Comparison of ENCODE assay signal across 23 mouse cellular contexts in the genomic region with DNA sequence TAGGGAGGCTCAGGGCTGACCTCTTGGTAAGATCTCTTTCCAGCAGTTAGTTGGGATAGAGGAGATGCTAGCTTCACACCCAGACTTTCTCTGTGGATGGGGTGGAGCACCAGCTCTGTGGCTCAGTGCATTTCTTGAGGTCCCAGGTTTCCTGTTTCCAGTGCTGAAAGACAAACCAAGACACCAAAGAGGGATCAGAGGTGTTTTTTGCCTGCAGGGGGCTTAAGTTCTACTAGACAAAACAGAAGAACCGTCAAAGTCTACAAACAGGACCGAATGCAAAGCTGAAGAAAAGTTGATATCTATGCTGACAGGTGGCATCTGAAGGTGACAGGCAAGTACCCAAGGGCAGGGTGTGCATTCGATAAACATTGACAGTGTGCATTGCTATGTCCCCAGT. TPM values are rescaled to one million over a fixed set of nuclear protein-coding genes. Genes with fewer than 3 reads are reported as not detected.
DNase-seq lines count a peak whose midpoint lies in the region; ATAC-seq lines count a peak whose summit lies in the region.
"Had no signal": no experiment of that assay in that cellular context is flagged by ENCODE, and none has a peak within 500 bp of the region (broad histone marks: within the 10 kb centered on the region; RNA-seq: fewer than 3 reads in every experiment).

No protein-coding gene starts in this region.

- no peaks in the 10 kb centered on the region for H3K36me3 ChIP-seq in forebrain, embryonic 10.5 days (replicated peaks)
- no peaks in the 10 kb centered on the region for H3K36me3 ChIP-seq in forebrain, embryonic 16.5 days (ENCODE audit: control insufficient read depth, insufficient read depth)
- H3K36me3 ChIP-seq in hindbrain, embryonic 10.5 days: no peaks in the 10 kb centered on the region
- no peaks in the 10 kb centered on the region for H3K36me3 ChIP-seq in hindbrain, embryonic 14.5 days (replicated peaks; ENCODE audit: control insufficient read depth, insufficient read depth)
- no peaks in the 10 kb centered on the region for H3K36me3 ChIP-seq in midbrain, embryonic 11.5 days (ENCODE audit: control insufficient read depth, insufficient read depth, low read length)
- H3K36me3 ChIP-seq in midbrain, embryonic 14.5 days (ENCODE audit: control insufficient read depth, insufficient read depth, low read length): no peaks in the 10 kb centered on the region
- H3K36me3 ChIP-seq: embryonic facial prominence, embryonic 12.5 days; embryonic facial prominence, embryonic 15.5 days; intestine, embryonic 15.5 days had no signal

- ATAC-seq in forebrain, embryonic 16.5 days: no peak
- no peak for ATAC-seq in hindbrain, embryonic 14.5 days (ENCODE audit: low FRiP score)
- no peak for ATAC-seq in midbrain, embryonic 11.5 days (ENCODE audit: low FRiP score)
- no peak for ATAC-seq in midbrain, embryonic 14.5 days (ENCODE audit: low FRiP score, low TSS enrichment)
- ATAC-seq: hindbrain, embryonic 16.5 days; intestine, embryonic 15.5 days had no signal

- H3K4me2 ChIP-seq in forebrain, embryonic 16.5 days (ENCODE audit: low read length): no peak overlapping the region
- no peak overlapping the region for H3K4me2 ChIP-seq in hindbrain, embryonic 14.5 days (replicated peaks)
- no peak overlapping the region for H3K4me2 ChIP-seq in midbrain, embryonic 11.5 days
- H3K4me2 ChIP-seq in midbrain, embryonic 14.5 days (ENCODE audit: low read length): no peak overlapping the region
- H3K4me2 ChIP-seq: embryonic facial prominence, embryonic 12.5 days; embryonic facial prominence, embryonic 15.5 days; heart, embryonic 11.5 days; intestine, embryonic 15.5 days had no signal

- no peak for DNase-seq in forebrain, embryonic 10.5 days (ENCODE audit: extremely low spot score, low spot score)
- no peak for DNase-seq in hindbrain, embryonic 10.5 days (ENCODE audit: low spot score)
- DNase-seq in hindbrain, embryonic 14.5 days (ENCODE audit: low spot score): no peak
- DNase-seq in midbrain, embryonic 11.5 days (ENCODE audit: low spot score, missing footprints): peak; percentile 81
- DNase-seq in midbrain, embryonic 14.5 days: no peak
- peak; percentile 59 for DNase-seq in ZHBTc4 (ENCODE audit: low read depth, low spot score)
- DNase-seq in testis, postnatal 10 days (ENCODE audit: low spot score): no peak
- DNase-seq: adrenal gland, adult 2 months; adrenal gland, postnatal 14 days; cerebellum, adult 11 months; cerebellum, adult 2 months; cerebellum, adult 9-11 months; cerebellum, postnatal 25 days; gastrocnemius, adult 2 months; gastrocnemius, postnatal 14 days; heart, adult 11 months; kidney, adult 11 months had no signal

- no peak overlapping the region for H3K4me3 ChIP-seq in forebrain, embryonic 10.5 days
- H3K4me3 ChIP-seq in forebrain, embryonic 16.5 days (replicated peaks; ENCODE audit: low read length): no peak overlapping the region
- no peak overlapping the region for H3K4me3 ChIP-seq in hindbrain, embryonic 10.5 days
- no peak overlapping the region for H3K4me3 ChIP-seq in hindbrain, embryonic 14.5 days (replicated peaks; ENCODE audit: low read length)
- H3K4me3 ChIP-seq in midbrain, embryonic 11.5 days (ENCODE audit: low read depth, low read length): no peak overlapping the region
- H3K4me3 ChIP-seq in midbrain, embryonic 14.5 days (replicated peaks; ENCODE audit: low read depth, low read length): no peak overlapping the region
- H3K4me3 ChIP-seq: embryonic facial prominence, embryonic 12.5 days; embryonic facial prominence, embryonic 15.5 days; gastrocnemius, adult 2 months; intestine, embryonic 15.5 days had no signal

- H3K27ac ChIP-seq in forebrain, embryonic 10.5 days: peak overlapping the region; percentile 81
- H3K27ac ChIP-seq in forebrain, embryonic 16.5 days (ENCODE audit: low read length): no peak overlapping the region
- peak overlapping the region; percentile 75 for H3K27ac ChIP-seq in hindbrain, embryonic 10.5 days
- H3K27ac ChIP-seq in hindbrain, embryonic 14.5 days: no peak overlapping the region
- H3K27ac ChIP-seq in midbrain, embryonic 11.5 days (ENCODE audit: low read depth, low read length): peak overlapping the region; percentile 35; the same call in 1 of the 2 replicates
- no peak overlapping the region for H3K27ac ChIP-seq in midbrain, embryonic 14.5 days (replicated peaks; ENCODE audit: low read depth, low read length)
- H3K27ac ChIP-seq: embryonic facial prominence, embryonic 12.5 days; embryonic facial prominence, embryonic 15.5 days; gastrocnemius, adult 2 months; intestine, embryonic 15.5 days had no signal

- H3K9me3 ChIP-seq in forebrain, embryonic 10.5 days: no peaks in the 10 kb centered on the region
- H3K9me3 ChIP-seq in forebrain, embryonic 16.5 days (ENCODE audit: control insufficient read depth, low read length): no peaks in the 10 kb centered on the region
- H3K9me3 ChIP-seq in hindbrain, embryonic 10.5 days: no peaks in the 10 kb centered on the region
- H3K9me3 ChIP-seq in hindbrain, embryonic 14.5 days (ENCODE audit: control insufficient read depth, low read length): no peaks in the 10 kb centered on the region
- H3K9me3 ChIP-seq in midbrain, embryonic 11.5 days (ENCODE audit: control insufficient read depth, low read length): no peaks in the 10 kb centered on the region; the same call in 1 of the 2 replicates
- H3K9me3 ChIP-seq in midbrain, embryonic 14.5 days (ENCODE audit: control insufficient read depth, low read length): no peaks in the 10 kb centered on the region
- H3K9me3 ChIP-seq: embryonic facial prominence, embryonic 12.5 days; embryonic facial prominence, embryonic 15.5 days; intestine, embryonic 15.5 days had no signal

- peaks cover 72% of the 10 kb centered on the region for H3K4me1 ChIP-seq in forebrain, embryonic 10.5 days
- H3K4me1 ChIP-seq in forebrain, embryonic 16.5 days (replicated peaks; ENCODE audit: control insufficient read depth, insufficient read depth, low read length): peaks cover 4% of the 10 kb centered on the region; the same call in 1 of the 2 replicates
- H3K4me1 ChIP-seq in hindbrain, embryonic 10.5 days (replicated peaks): peaks cover 26% of the 10 kb centered on the region
- H3K4me1 ChIP-seq in hindbrain, embryonic 14.5 days (replicated peaks; ENCODE audit: control insufficient read depth, insufficient read depth, low read length): no peaks in the 10 kb centered on the region
- peaks cover 7% of the 10 kb centered on the region for H3K4me1 ChIP-seq in midbrain, embryonic 11.5 days (ENCODE audit: control insufficient read depth, insufficient read depth, low read length)
- peaks cover 3% of the 10 kb centered on the region; the same call in 1 of the 2 replicates for H3K4me1 ChIP-seq in midbrain, embryonic 14.5 days (ENCODE audit: control insufficient read depth, insufficient read depth, low read length)
- H3K4me1 ChIP-seq: embryonic facial prominence, embryonic 12.5 days; intestine, embryonic 15.5 days had no signal

- WGBS in forebrain, embryonic 10.5 days: 79% methylated on average over 3 of the region's 3 CpGs
- 69% methylated on average over 3 of the region's 3 CpGs for WGBS in forebrain, embryonic 16.5 days
- WGBS in hindbrain, embryonic 10.5 days: 66% methylated on average over 3 of the region's 3 CpGs
- WGBS in hindbrain, embryonic 14.5 days: 73% methylated on average over 3 of the region's 3 CpGs
- 72% methylated on average over 3 of the region's 3 CpGs for WGBS in midbrain, embryonic 11.5 days
- 68% methylated on average over 3 of the region's 3 CpGs for WGBS in midbrain, embryonic 14.5 days

- H3K27me3 ChIP-seq in forebrain, embryonic 10.5 days (ENCODE audit: poor library complexity, severe bottlenecking): no peaks in the 10 kb centered on the region
- H3K27me3 ChIP-seq in forebrain, embryonic 16.5 days (replicated peaks; ENCODE audit: control insufficient read depth, insufficient read depth, low read length): no peaks in the 10 kb centered on the region
- no peaks in the 10 kb centered on the region; the same call in 1 of the 2 replicates for H3K27me3 ChIP-seq in hindbrain, embryonic 10.5 days (ENCODE audit: insufficient read depth, poor library complexity, severe bottlenecking)
- H3K27me3 ChIP-seq in hindbrain, embryonic 14.5 days (ENCODE audit: control insufficient read depth, insufficient read depth, low read length): no peaks in the 10 kb centered on the region
- H3K27me3 ChIP-seq in midbrain, embryonic 11.5 days (ENCODE audit: control insufficient read depth, insufficient read depth, low read length): no peaks in the 10 kb centered on the region
- no peaks in the 10 kb centered on the region for H3K27me3 ChIP-seq in midbrain, embryonic 14.5 days (ENCODE audit: control insufficient read depth, insufficient read depth, low read length)
- H3K27me3 ChIP-seq: embryonic facial prominence, embryonic 12.5 days; embryonic facial prominence, embryonic 15.5 days; intestine, embryonic 15.5 days had no signal

- no peak overlapping the region for H3K9ac ChIP-seq in forebrain, embryonic 16.5 days (replicated peaks; ENCODE audit: low read depth, low read length)
- no peak overlapping the region for H3K9ac ChIP-seq in hindbrain, embryonic 14.5 days
- H3K9ac ChIP-seq in midbrain, embryonic 11.5 days (ENCODE audit: low read length): no peak overlapping the region
- no peak overlapping the region for H3K9ac ChIP-seq in midbrain, embryonic 14.5 days (replicated peaks; ENCODE audit: low read length)
- H3K9ac ChIP-seq: embryonic facial prominence, embryonic 12.5 days; embryonic facial prominence, embryonic 15.5 days; intestine, embryonic 15.5 days had no signal

RNA-seq across cellular contexts. Expression of a gene that starts 49.7 kb away (rescaled TPM):
- 18.8 and 20.6 TPM in 2 replicates for polyA plus RNA-seq in forebrain, embryonic 10.5 days (2016; fragmentation: Nextera tagmentation; extraction: Ambion mirVana)
- 7.1 and 8.3 TPM in 2 replicates for polyA plus RNA-seq in forebrain, embryonic 16.5 days (2015; fragmentation: Nextera tagmentation; extraction: Ambion mirVana)
- polyA plus RNA-seq in hindbrain, embryonic 10.5 days (2016; fragmentation: Nextera tagmentation; extraction: Ambion mirVana): 12.7 and 14.4 TPM in 2 replicates
- polyA plus RNA-seq in hindbrain, embryonic 14.5 days (2014; fragmentation: Nextera tagmentation; extraction: Ambion mirVana): 22.3 and 30.2 TPM in 2 replicates
- polyA plus RNA-seq in midbrain, embryonic 11.5 days (2014; fragmentation: Nextera tagmentation; extraction: Ambion mirVana): 15.9 and 17.4 TPM in 2 replicates
- polyA plus RNA-seq in midbrain, embryonic 14.5 days (2014; fragmentation: Nextera tagmentation; extraction: Ambion mirVana): 17.1 and 18.7 TPM in 2 replicates

Comparison
In these comparisons a context has a peak if more than half of its experiments do, and no peak if none do; other contexts are left out.
1. DNase-seq: peak in midbrain, embryonic 11.5 days (single experiment) and ZHBTc4 (single experiment); none in forebrain, embryonic 10.5 days (single experiment), hindbrain, embryonic 10.5 days (single experiment), hindbrain, embryonic 14.5 days (single experiment), midbrain, embryonic 14.5 days (single experiment) and testis, postnatal 10 days (single experiment).
2. H3K27ac ChIP-seq: peak in forebrain, embryonic 10.5 days (single experiment), hindbrain, embryonic 10.5 days (single experiment) and midbrain, embryonic 11.5 days (single experiment); none in forebrain, embryonic 16.5 days (single experiment), hindbrain, embryonic 14.5 days (single experiment) and midbrain, embryonic 14.5 days (single experiment).